Mouse (Mus musculus) retina, embryonic 14.5 days (tissue): ENCODE results near the gene Sirt4.

Experiments used
- DNase-seq: peaks from one replicate; pipeline ENCODE4 v3.0.0-alpha.2; 2015; ENCODE audit warnings: low spot score

The Sirt4 gene

GRCm38 (mm10) chr5:115434853-115435754, 49.4 kb downstream of the Sirt4 start:
- DNase-seq, result peak; percentile 74

GRCm38 (mm10) chr5:115434280-115434852, 50.2 kb downstream of the Sirt4 start:
- DNase-seq, result no peak

GRCm38 (mm10) chr5:115433191-115433590, 51.3 kb downstream of the Sirt4 start:
- DNase-seq, result no peak

GRCm38 (mm10) chr5:115432395-115432794, 52.1 kb downstream of the Sirt4 start:
- no peak for DNase-seq

GRCm38 (mm10) chr5:115431898-115432259, 52.6 kb downstream of the Sirt4 start:
- DNase-seq, result no peak

GRCm38 (mm10) chr5:115431061-115431897, 53.2 kb downstream of the Sirt4 start:
- DNase-seq, result peak; percentile 83

GRCm38 (mm10) chr5:115430187-115430960, 54.2 kb downstream of the Sirt4 start:
- no peak for DNase-seq

GRCm38 (mm10) chr5:115429359-115430186, 55.0 kb downstream of the Sirt4 start, which contains the start of gene Msi1:
Msi1 (plus strand) TSS chr5:115429599.
- peak; percentile 75 for DNase-seq

GRCm38 (mm10) chr5:115428831-115429358, 55.6 kb downstream of the Sirt4 start:
- DNase-seq, result no peak
